Mouse (Mus musculus) embryo, embryonic 9.5 days (tissue): ENCODE measurements around the gene R3hdm2.

Source experiments
- DNase-seq: peaks from one replicate; pipeline ENCODE4 v3.0.0-alpha.2; 2017; ENCODE audit errors: extremely low spot score

The R3hdm2 gene

DNA sequence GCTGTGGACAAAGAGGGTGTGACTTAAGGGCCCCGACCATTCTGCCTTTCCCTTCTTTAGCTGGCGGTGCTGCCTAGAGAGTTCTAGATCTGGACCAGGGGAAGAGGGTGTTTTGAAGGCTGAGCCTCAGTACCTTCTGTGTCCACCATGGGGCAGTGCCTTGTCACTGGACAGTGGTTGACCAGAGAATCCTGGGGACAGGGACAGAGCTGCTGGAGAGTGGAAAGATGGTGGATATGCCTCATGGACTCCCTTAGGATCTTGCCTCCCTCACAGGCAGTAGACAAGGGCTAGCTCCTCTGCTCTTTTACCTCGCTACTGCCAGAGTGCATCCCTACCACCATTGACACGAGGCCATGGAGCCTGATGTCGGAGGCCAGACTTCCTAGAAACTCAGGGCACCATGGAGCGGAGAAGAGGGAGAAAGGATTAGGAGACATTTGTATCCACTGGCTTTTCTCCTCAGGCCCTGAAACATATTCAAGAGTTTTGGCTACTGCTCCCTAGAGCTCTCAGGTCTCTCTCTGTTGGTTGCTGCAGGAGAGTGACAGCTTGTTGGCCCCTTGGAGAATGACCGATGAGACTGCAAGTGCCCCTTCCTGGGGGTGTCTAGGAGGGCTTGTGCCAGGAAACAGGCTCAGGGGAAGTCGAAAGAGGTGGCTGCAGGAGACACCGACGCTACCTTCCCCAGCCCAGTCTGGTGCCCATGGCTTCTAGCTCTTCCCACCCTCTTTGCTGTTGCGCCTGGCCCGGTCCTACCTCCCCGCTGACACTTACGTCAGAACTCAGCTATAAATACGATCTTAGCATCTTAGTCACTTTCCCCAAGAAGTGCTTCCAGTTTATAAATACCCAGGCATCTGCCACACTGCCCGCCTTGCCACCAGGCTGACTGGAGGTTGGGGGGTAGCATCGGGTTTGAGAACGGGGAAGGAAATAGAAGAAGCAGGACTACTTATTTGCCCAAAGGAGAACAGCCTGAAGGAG is 25.9 kb upstream of the R3hdm2 start, which contains the start of gene Inhbe:
TSS of gene Inhbe (minus strand) at position 503 of the 987 bp plus-strand sequence.
- DNase-seq: no peak

GRCm38 (mm10) chr10:127355336-127355735 is 24.8 kb upstream of the R3hdm2 start:
- DNase-seq: no peak

DNA sequence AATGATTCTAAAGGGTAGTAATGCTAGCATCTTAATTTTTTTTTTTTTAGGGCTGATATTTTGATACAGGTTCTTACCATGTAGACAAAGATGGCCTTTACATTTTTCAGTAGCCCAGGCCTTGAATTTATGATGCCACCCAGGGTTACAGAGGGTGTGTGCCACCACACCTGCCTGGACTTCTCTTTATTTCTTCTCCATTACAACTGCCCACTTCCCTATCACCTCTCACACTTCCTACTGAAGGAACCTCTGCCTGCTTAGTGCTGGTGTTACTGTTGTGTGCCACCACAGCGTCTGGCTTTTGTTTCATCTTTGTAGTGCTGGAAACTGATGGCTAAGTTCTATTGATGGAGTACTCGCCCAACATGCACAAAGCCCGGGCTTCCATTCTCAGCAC is 19.4 kb upstream of the R3hdm2 start:
- no peak for DNase-seq

DNA sequence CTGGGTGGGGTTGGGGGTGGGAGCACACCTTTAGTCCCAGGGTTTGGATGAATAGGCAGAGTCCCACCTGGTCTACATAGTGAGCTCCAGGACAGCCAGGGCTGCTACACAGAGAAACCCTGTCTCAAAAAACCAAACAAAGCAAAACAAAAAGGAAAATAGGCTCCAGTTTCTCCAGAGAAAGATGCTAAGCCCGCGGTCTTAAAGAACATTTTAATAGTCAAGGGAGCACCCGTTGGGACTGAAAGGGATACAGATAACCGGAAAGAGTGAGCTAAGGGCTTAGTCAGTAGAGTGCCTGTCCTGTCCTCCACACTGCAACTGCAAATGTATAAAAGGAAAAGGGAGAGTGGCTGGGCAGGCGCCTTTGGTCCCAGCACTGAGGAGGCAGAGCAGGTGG is 13.0 kb upstream of the R3hdm2 start:
- no peak for DNase-seq

DNA sequence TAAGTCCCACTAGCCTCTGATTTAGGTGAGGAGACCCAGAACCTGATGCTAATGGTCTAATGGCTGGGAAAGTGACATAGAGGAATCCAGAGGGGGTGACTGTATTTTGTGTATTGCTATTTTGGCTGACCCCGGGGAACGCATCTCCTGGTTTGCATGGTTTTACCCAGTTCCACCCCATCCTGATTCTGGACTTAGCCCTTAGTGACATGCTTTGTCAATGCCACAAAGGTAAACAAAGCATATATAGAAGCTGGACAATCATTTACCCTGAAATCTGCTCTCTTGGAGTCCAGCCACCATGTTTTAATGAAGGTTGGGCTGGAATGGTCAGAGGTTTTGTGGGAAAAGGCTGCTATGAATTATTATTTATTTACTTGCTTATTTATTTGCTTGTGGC is 11.9 kb upstream of the R3hdm2 start:
- no peak for DNase-seq

DNA sequence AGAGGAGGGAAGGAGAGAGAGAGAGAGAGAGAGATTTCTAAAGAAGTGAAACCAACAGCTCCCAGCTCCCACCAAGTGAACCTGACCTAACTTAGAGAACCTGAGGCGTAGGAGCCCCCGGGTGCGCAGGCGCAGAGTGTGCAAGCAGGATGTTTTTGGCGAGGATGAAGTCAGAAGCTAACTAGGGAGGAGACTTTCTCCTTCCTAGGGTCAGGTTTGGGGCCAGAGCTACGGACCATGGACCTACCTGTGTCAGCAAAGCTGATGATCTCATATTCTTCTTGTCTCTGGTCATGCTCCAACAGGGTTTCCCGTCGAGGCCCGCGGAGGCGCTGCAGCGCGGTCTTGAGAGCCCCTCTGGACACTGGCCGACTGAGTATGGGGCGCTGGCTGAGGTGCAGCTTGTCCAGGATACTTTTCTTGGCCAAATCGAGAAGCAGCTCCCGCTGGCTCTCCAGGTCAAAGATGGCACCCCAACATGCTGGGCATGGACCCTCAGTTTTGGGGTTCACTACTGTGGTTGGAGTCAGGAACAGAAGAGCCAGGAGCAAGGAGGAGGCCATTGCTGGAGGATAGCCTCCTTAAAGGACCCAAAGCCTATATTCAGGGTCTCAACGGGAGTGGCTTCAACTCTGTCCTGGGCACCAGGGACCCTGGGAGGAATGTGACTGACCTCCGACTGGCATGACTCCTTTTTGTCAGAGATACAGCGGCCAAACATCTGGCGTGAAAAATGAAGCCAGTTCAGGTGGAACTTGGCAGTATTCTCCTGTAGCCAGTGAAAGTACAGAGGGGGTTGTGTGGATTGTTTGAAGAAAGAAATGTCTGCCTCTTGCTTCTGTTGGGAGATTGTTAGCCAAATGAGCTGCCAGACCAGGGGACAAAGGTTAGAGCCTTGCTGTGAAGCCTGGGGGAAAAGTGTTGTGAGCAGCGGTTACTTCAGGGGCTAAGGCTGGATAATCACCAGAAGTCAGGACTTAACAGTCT is 10.0 kb upstream of the R3hdm2 start, which contains the start of gene Inhbc:
TSS of gene Inhbc (minus strand) at position 598 of the 987 bp plus-strand sequence.
- no peak for DNase-seq

- DNase-seq: no peak
Observed at GRCm38 (mm10) chr10:127371023-127371422, 9.1 kb upstream of the R3hdm2 start.

DNA sequence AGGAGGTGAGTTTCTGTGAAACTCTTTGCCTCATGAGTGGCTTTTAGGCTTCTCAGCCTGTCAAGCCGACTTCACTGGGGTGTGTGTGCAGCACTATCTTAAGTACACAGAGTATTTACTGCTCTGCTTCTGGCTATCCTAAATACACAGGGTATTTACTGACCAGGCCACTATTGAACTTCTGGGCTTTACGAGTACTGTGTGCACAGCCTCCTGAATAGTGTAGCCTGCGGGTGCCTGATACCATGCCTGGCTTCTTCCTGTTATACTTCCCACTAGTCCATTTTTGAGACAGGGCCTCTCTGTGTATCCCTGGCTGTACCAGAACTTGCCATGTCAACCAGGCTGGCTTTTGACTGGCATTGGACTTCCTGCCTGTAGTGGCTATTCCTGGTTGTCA is 2.4 kb upstream of the R3hdm2 start:
- DNase-seq: no peak

DNA sequence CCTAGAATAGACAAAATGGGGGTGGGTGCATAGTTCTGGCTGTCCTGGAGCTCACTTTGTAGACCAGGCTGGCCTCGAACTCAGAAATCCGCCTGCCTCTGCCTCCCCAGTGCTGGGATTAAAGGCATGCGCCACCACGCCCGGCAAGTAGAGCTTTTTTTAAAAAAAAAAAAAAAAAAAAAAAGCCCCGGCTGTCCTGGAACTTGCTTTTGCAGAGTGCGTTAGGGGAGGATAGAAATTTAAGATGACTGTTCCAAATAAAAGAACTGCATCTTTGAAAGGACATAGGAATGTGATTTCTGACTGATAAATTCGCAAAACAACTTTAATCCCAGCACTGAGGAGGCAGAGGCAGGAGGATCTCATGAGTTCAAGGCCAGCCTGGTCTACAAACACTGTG is 473 bp upstream of the R3hdm2 start:
- no peak for DNase-seq

DNA sequence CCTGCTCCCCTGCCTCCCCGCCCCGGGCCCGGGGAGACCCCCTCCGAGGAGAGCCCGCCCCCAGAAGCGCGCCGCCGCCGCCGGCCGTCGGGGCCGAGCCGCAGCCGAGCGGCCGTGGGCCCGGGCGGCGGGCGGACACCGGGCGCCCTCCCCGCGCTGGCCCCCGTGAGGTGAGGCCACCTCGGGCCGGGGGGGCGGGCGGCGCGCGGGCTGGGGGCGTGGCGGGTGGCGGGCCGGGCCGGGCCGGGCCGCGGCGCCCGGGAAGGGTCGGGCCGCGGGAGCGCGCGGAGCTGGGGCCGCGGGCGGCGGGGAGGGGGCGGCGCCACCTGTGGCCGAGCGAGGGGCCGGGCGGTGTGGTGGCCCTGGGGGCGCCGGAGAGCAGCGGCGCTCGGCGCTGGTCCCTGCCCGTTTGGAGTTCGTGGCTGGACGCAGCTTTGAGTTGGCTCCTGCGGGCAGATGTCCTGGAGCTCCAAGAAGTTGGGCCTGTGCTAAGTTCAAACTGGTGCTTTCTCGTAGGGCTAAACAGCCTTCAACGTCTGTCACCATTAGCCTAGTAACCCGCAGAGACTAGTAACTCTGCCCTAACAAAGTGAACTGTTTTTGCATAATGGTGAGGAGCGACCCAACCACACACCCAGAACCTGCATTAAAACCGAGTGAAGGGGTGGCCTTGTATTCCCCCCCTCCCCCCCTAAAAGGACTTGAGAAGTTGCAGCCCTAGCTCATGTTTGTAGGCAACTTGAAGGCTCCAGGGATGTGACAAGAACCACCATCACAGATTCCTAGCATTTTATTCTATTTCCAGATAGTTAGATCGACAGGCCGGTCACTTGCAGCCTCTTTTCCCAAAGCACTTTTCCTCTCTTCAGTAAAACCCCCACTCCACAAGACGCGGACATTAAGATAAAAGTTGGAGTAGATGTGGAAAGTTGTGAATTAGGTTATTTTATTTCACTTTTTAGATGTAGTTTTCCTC is 928 bp downstream of the R3hdm2 start:
- peak; percentile 81 for DNase-seq

DNA sequence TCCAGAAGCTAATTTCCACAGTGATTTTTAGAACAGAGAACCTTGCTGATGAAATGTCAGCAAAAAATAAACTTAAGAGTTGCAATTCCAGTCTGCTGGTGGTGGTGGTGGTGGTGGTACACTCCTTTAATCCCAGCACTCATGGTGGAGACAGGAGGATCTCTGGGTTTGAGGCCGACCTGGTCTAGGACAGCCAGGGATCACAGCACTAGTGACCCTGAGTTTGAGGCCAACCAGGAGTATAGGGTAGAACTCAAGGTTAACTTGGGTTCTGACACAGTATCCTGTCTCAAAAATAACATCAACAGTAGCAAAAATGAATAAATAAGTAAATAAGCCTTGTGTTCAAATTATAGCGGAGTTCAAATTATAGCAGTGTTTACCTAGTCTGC is 1.6 kb downstream of the R3hdm2 start:
- DNase-seq: no peak

DNA sequence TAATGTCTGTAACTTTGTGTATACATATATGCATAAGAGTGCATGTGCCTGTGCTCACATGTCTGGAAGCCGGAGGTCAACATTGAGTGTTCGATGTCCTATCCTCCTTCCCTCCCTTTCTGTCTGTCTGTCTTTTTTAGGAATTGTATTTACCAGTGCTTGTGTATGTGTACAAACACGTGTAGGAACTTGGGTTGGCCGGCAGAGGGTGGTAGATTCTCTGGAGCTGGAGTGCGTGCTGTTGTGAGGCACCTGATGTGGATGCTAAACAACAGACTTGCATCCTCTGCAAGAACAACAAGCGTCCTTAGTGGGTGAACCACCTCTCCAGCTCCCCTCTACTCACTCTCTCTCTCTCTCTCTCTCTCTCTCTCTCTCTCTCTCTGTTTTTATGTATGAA is 11.6 kb downstream of the R3hdm2 start:
- no peak for DNase-seq

DNA sequence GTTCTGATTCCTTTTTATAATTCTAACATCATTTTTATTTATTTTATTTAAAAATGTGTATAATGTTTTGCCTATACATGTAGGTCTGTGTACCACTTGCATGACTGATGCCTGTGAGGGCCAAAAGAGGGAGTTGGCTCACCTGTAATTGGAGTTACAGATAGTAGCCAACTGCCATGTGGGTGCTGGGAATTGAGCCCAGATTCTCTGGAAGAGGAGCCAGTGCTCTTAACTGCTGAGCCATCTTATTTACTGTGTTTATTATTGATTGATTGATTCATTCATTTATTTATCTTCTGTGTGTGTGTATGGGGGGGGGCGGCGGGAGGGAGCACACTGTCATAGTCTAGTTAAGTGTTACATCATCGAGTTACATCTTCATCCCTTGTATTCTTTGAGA is 24.6 kb downstream of the R3hdm2 start:
- DNase-seq: no peak

DNA sequence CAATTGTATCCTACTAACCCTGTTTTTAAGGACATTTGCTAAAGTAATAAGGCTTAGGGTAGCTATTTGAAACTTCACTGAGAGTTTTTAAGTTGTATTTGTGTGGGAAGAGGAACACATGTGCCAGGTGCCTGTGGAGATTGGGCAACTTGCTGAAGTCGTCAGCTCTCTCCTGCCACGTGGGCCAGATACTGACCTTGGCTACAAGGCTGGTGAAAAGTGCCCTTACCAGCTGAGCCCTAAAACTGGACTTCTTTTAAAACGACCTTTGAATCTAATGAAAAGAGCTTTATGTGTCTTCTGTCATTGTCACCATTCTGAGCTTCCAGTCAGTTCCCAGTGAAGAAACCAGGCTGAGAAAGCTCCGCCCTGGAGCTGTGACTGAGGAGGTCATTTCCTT is 27.3 kb downstream of the R3hdm2 start:
- no peak for DNase-seq

DNA sequence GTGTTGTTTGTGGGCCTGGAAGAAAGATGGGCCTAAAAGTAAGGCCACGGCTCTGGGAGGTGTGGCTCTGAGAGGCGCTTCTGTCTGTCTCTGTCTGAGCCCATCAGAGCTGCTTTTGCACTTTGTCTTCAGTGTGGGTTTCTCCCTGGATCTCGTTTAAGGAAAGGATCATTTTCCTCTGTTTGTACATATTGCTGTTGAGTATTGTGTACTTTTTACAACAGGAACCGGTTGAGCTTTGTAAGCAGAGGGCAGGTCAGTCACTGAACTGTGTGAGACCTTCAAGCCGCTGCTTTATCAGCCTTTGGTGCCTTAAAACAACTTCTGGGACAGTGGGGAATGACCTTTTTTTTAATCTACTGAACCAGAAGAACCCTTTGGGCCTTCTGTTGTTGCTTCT is 32.0 kb downstream of the R3hdm2 start:
- DNase-seq: no peak

DNA sequence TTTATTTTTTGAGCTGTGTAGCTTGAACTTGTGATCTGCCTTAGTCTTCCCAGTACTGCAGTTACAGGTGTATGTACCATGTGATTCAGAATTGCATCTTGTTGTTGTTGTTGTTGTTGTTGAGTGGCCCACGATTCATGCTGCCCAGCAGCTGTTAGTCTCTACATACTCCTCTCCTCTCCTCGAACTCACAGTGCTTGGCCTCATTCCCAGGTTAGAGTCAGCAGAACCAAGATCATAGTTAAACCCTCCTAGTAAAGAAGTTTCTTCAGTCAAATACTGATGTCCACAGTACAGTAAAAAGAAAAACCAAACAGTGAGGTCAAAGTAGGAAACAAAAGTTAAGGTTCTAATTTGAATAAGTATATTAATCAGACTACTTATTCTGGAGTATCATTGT is 32.6 kb downstream of the R3hdm2 start:
- no peak for DNase-seq

DNA sequence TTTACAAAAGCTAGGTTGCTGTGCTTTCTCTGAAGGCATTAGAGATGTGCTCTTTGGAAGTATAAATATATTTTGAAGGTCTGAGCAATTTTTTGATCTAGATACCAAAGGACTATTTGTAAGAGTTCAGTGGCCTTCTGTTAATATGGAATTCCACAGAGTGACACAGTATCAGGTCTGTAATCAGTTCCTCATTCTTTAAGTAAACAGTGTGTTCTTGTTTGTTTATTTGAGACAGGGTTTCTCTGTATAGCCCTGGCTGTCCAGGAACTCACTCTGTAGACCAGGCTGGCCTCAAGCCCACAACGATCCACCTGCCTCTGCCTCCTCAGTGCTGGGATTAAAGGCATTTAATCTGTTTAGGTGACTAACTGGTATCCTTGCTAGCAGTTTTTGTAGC is 33.5 kb downstream of the R3hdm2 start:
- no peak for DNase-seq

GRCm38 (mm10) chr10:127414141-127414540 is 34.0 kb downstream of the R3hdm2 start:
- no peak for DNase-seq

DNA sequence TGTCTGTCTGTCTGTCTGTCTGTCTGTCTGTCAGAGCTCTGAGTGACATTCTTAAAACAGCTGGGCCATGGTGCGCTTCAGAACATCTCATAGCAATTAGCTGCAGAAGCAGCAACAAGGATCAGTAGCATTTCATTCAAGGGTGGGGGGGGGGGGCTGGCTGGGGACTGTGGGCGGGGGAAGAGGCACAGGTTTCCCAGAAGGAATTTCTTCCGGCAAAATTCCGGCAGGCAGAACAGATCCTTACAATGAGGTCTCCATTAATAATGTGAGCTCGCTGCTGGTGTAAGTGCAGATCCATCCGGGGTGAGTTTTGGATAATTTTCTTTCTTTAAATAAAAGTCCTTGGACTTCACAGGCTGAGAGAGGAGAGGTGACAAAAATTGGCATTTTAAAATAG is 40.0 kb downstream of the R3hdm2 start:
- DNase-seq: peak; percentile 15

DNA sequence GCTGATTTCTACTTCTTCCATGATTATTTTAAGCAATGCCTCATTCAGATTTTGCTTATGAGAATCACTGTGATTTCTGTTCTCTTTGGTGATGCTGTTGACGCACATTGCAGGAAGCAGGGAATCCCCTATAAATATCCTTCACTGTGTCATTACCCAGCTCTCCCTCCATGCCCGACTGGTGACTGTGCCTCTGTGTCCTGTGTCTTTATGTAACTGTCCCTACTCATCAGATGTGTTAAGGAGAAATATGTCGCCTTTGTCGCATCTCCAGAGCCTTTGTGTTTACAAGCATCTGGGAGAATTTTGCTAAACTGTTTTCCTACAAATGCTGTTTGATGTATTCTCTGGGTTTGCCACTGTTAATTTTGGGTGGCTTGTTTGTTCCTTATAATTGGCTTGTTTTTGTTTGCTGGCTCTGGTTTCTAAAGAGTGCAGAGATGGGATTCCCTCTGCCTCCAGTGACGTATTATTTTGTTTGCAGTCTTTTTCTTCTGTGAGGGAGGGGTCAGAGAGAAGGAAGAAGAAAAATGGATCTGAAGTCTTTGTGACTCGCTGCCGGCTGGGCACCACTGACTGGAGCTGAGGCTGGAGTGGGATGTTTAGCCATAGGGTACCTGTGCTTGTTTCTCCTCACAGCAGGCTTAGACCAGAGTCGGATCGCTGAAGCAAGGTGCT is 40.7 kb downstream of the R3hdm2 start:
- peak; percentile 22 for DNase-seq

DNA sequence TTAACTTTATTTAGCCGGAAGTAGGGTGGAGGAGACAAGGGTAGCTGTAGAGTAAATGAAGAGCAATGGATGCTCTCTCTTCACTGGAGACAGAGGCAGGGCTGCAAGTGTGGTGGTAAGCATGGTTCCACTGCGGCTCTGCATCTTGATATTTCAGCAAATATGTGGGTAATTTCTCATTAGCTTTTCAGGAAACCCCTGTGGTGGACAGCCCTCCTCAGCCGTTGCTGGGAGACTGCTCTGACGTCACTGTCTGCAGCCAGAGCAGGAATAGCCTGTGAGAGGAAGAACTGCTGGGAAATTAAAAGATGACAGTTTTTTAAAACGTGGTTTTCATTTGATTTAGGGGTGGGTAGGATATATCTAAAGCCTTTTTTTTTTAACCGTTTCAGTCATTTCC is 41.9 kb downstream of the R3hdm2 start:
- peak; percentile 32 for DNase-seq
